Mouse (Mus musculus) intestine, postnatal 0 days (tissue): ENCODE results near the gene Pcsk6. TPM values are rescaled to one million over a fixed set of nuclear protein-coding genes. Genes with fewer than 3 reads are reported as not detected.

Experiments
- ATAC-seq: fragments of 200-750 bp; cut with Nextera tagmentation; 2 replicates; pipeline ENCODE4 v1.8.0; 2017; ENCODE audit warnings: mild to moderate bottlenecking, moderate TSS enrichment, moderate library complexity
- H3K27ac ChIP-seq: fragments of 300-500 bp; sonication (generic); 2 replicates; pipeline ENCODE4 v1.5.1; 2014; ENCODE audit warnings: mild to moderate bottlenecking, low read depth, low read length, moderate library complexity
- H3K27me3 ChIP-seq: fragments of 300-500 bp; sonication (generic); replicated peaks from 2 replicates; pipeline ENCODE4 v1.6.1; 2014; ENCODE audit warnings: low read length, mixed read lengths; ENCODE audit not compliant: control insufficient read depth, insufficient read depth
- H3K36me3 ChIP-seq: fragments of 300-500 bp; sonication (generic); 2 replicates; pipeline ENCODE4 v1.6.1; 2014; ENCODE audit warnings: mild to moderate bottlenecking, moderate library complexity; ENCODE audit not compliant: control insufficient read depth, insufficient read depth
- H3K4me1 ChIP-seq: fragments of 300-500 bp; sonication (generic); replicated peaks from 2 replicates; pipeline ENCODE4 v1.6.1; 2014; ENCODE audit warnings: antibody characterized with exemption, low read length, mixed read lengths; ENCODE audit not compliant: control insufficient read depth, insufficient read depth
- H3K4me2 ChIP-seq: fragments of 300-500 bp; sonication (generic); replicated peaks from 2 replicates; pipeline ENCODE4 v1.6.1; 2014; ENCODE audit warnings: low read depth, mild to moderate bottlenecking, moderate library complexity
- H3K4me3 ChIP-seq: fragments of 300-500 bp; sonication (generic); 2 replicates; pipeline ENCODE4 v1.5.1; 2014; ENCODE audit warnings: low read depth, low read length
- H3K9ac ChIP-seq: fragments of 300-500 bp; sonication (generic); 2 replicates; pipeline ENCODE4 v1.6.1; 2014; ENCODE audit warnings: mild to moderate bottlenecking, low read depth, low read length
- H3K9me3 ChIP-seq: fragments of 300-500 bp; sonication (generic); 2 replicates; pipeline ENCODE4 v1.6.1; 2016; ENCODE audit warnings: mixed run types; ENCODE audit not compliant: control insufficient read depth
- CTCF ChIP-seq: sonication (generic); IDR thresholded peaks from 2 replicates; pipeline ENCODE4 v1.5.1; 2016; ENCODE audit warnings: low read depth, mild to moderate bottlenecking, control low read depth, antibody characterized with exemption, moderate library complexity
- WGBS: fragments of 180-500 bp; shearing (Covaris S2); extraction: QIAGEN DNeasy Blood & Tissue Kit; methylation state at CpG from one replicate; pipeline ENCODE4 v1.1.7; 2014; 5-methylcytosine and 5-hydroxymethylcytosine counted together
- polyA plus RNA-seq: library from polyadenylated mRNA; unstranded; fragments of >200 nt; fragmentation: Nextera tagmentation; extraction: Ambion mirVana; gene quantifications from 2 replicates; pipeline ENCODE4 v1.2.1, GENCODE M21; 2015

Gene Pcsk6
- polyA plus RNA-seq, 1 experiment from 2014 or later: 4.7 TPM

GRCm38 (mm10) chr7:66060066-66060956, 198.8 kb downstream of the Pcsk6 start:
- H3K36me3 ChIP-seq: peaks cover 21% of the 10 kb centered on the region
- H3K4me1 ChIP-seq: peaks cover 6% of the 10 kb centered on the region; the same call in 1 of the 2 replicates
- no peaks in the 10 kb centered on the region for H3K27me3 ChIP-seq
- peak overlapping the region; percentile 65 for H3K27ac ChIP-seq
- H3K4me2 ChIP-seq: peak overlapping the region; percentile 81
- peak; percentile 92 for ATAC-seq
- under 1% methylated on average over 64 of the region's 64 CpGs for WGBS
- no peaks in the 10 kb centered on the region for H3K9me3 ChIP-seq
- TF ChIP-seq CTCF: peak; percentile 16; the same call in 1 of the 2 replicates
- H3K9ac ChIP-seq: peak overlapping the region; percentile 81
- peak overlapping the region; percentile 87 for H3K4me3 ChIP-seq

GRCm38 (mm10) chr7:66061057-66061456, 199.5 kb downstream of the Pcsk6 start:
- H3K27ac ChIP-seq: peak overlapping the region; percentile 65

DNA sequence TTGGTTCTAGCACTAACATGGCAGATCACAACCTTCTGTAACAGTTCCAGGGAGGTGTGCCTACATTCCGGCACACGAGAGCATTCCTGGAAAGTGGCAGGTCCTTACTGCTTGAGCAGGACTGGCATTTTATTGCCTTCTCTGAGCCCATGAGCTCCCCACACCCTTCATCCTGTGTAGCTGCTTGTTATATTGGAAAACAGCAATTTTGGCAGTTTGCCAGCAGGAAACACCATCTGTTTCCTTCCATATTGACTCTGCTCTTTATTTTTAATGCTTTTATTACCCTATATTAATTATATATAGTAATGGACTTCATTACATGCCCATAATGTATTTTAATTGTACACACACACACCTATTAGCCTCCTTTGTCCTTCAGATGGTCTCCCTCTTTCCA, 214.9 kb downstream of the Pcsk6 start:
- Histone ChIP-seq H3K27ac (no peak overlapping the region), H3K4me2 (no peak overlapping the region), H3K36me3 (peaks cover 48% of the 10 kb centered on the region), H3K9ac (no peak overlapping the region), H3K9me3 (no peaks in the 10 kb centered on the region), H3K4me1 (peaks cover 2% of the 10 kb centered on the region; the same call in 1 of the 2 replicates), H3K27me3 (no peaks in the 10 kb centered on the region), H3K4me3 (no peak overlapping the region)
- no peak for TF ChIP-seq CTCF
- WGBS: 31% methylated on average over 2 of the region's 2 CpGs
- no peak for ATAC-seq

More at GRCm38 (mm10) chr7:66061057-66061456, 199.5 kb downstream of the Pcsk6 start:
- 1% methylated on average over 14 of the region's 14 CpGs for WGBS
- Histone ChIP-seq H3K36me3 (peaks cover 24% of the 10 kb centered on the region), H3K4me2 (peak overlapping the region; percentile 81), H3K4me3 (peak overlapping the region; percentile 87), H3K9me3 (no peaks in the 10 kb centered on the region), H3K9ac (peak overlapping the region; percentile 81), H3K27me3 (no peaks in the 10 kb centered on the region), H3K4me1 (peaks cover 6% of the 10 kb centered on the region; the same call in 1 of the 2 replicates)
- no peak for TF ChIP-seq CTCF
- ATAC-seq: peak; percentile 51

- no peaks in the 10 kb centered on the region for H3K9me3 ChIP-seq
- H3K36me3 ChIP-seq: peaks cover 40% of the 10 kb centered on the region
- peak within 1 kb of the TSS; percentile 81 for H3K9ac ChIP-seq
- H3K27ac ChIP-seq: peak within 1 kb of the TSS; percentile 85
- ATAC-seq: peak; percentile 100
- H3K4me1 ChIP-seq: peaks cover 2% of the 10 kb centered on the region; the same call in 1 of the 2 replicates
- peak within 1 kb of the TSS; percentile 89 for H3K4me2 ChIP-seq
- WGBS: under 1% methylated on average over 65 of the region's 65 CpGs
- H3K4me3 ChIP-seq: peak within 1 kb of the TSS; percentile 76
- no peaks in the 10 kb centered on the region for H3K27me3 ChIP-seq
- no peak for TF ChIP-seq CTCF
Observed at GRCm38 (mm10) chr7:66079364-66080230, 218.1 kb downstream of the Pcsk6 start, which contains the start of gene Selenos. Gene Selenos, plus strand, starts transcription at chr7:66079649.

DNA sequence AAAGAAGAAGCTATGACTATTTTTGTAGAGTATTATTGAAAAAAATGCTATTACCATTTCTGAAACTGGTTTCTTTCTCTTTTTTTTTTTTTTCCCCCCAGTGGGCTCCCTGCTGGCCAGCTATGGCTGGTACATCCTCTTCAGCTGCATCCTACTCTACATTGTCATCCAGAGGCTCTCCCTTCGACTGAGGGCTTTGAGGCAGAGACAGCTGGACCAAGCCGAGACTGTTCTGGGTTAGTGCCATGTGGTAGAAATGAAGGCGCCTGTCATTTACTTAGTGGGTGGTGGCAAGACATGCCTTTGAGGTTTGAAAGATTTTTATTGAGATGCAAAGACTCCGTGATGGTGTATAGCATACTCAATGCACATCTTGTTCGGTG, 218.7 kb downstream of the Pcsk6 start:
- WGBS: 30% methylated on average over 5 of the region's 5 CpGs
- H3K9me3 ChIP-seq: no peaks in the 10 kb centered on the region
- H3K4me3 ChIP-seq: peak overlapping the region; percentile 76
- H3K27ac ChIP-seq: 0 out of 2 replicates have a peak overlapping the region, but pooled peaks have one; percentile 85
- peaks cover 40% of the 10 kb centered on the region for H3K36me3 ChIP-seq
- ATAC-seq: no peak
- H3K4me2 ChIP-seq: peak overlapping the region; percentile 89
- H3K9ac ChIP-seq: peak overlapping the region; percentile 81
- H3K27me3 ChIP-seq: no peaks in the 10 kb centered on the region
- peak; percentile 23; the same call in 1 of the 2 replicates for TF ChIP-seq CTCF
- peaks cover 2% of the 10 kb centered on the region; the same call in 1 of the 2 replicates for H3K4me1 ChIP-seq
